Mouse (Mus musculus) neural tube, embryonic 14.5 days (tissue): Measurements from ENCODE around the gene Igf2r. TPM values are rescaled to one million over a fixed set of nuclear protein-coding genes. Genes with fewer than 3 reads are reported as not detected.

Experiments
- ATAC-seq: fragments of 200-750 bp; cut with Nextera tagmentation; 2 replicates; pipeline ENCODE4 v1.8.0; 2017; ENCODE audit warnings: low read depth, mild to moderate bottlenecking, moderate TSS enrichment, moderate library complexity
- H3K27ac ChIP-seq: fragments of 300-500 bp; sonication (generic); 2 replicates; pipeline ENCODE4 v1.5.1; 2014; ENCODE audit warnings: low read depth, mild to moderate bottlenecking, control low read depth, low read length, moderate library complexity, mixed read lengths
- H3K27me3 ChIP-seq: fragments of 300-500 bp; sonication (generic); 2 replicates; pipeline ENCODE4 v1.6.1; 2014; ENCODE audit warnings: low read length; ENCODE audit not compliant: control insufficient read depth, insufficient read depth
- H3K36me3 ChIP-seq: fragments of 300-500 bp; sonication (generic); 2 replicates; pipeline ENCODE4 v1.6.1; 2014; ENCODE audit warnings: low read length, mixed read lengths; ENCODE audit not compliant: control insufficient read depth, insufficient read depth
- H3K4me1 ChIP-seq: fragments of 300-500 bp; sonication (generic); 2 replicates; pipeline ENCODE4 v1.6.1; 2014; ENCODE audit warnings: low read length; ENCODE audit not compliant: control insufficient read depth, insufficient read depth
- H3K4me2 ChIP-seq: fragments of 300-500 bp; sonication (generic); 2 replicates; pipeline ENCODE4 v1.6.1; 2014; ENCODE audit warnings: mild to moderate bottlenecking, low read depth, low read length, control low read depth
- H3K4me3 ChIP-seq: fragments of 300-500 bp; sonication (generic); 2 replicates; pipeline ENCODE4 v1.5.1; 2014; ENCODE audit warnings: low read depth, low read length, control low read depth, mixed read lengths
- H3K9ac ChIP-seq: fragments of 300-500 bp; sonication (generic); replicated peaks from 2 replicates; pipeline ENCODE4 v1.6.1; 2014; ENCODE audit warnings: low read depth, mild to moderate bottlenecking, control low read depth, low read length, mixed read lengths
- H3K9me3 ChIP-seq: fragments of 300-500 bp; sonication (generic); 2 replicates; pipeline ENCODE4 v1.6.1; 2016; ENCODE audit warnings: low read length; ENCODE audit not compliant: control insufficient read depth
- WGBS: fragments of 180-500 bp; shearing (Covaris S2); extraction: QIAGEN DNeasy Blood & Tissue Kit; methylation state at CpG from one replicate; pipeline ENCODE4 v1.1.7; 2014; 5-methylcytosine and 5-hydroxymethylcytosine counted together
- polyA plus RNA-seq: library from polyadenylated mRNA; unstranded; fragments of >200 nt; fragmentation: Nextera tagmentation; extraction: Ambion mirVana; gene quantifications from 2 replicates; pipeline ENCODE4 v1.2.1, GENCODE M21; 2014

The Igf2r gene
- polyA plus RNA-seq, 1 experiment from 2014 or later, result 9.6 TPM

- Histone ChIP-seq H3K27me3 (no peaks in the 10 kb centered on the region), H3K4me1 (peaks cover 8% of the 10 kb centered on the region; the same call in 1 of the 2 replicates)
- 88% methylated on average over 4 of the region's 4 CpGs for WGBS
Observed at GRCm38 (mm10) chr17:12755146-12755545, 14.3 kb downstream of the Igf2r start.

GRCm38 (mm10) chr17:12754243-12755007 lies 15.0 kb downstream of the Igf2r start:
- H3K9ac ChIP-seq, result no peak overlapping the region
- H3K9me3 ChIP-seq, result no peaks in the 10 kb centered on the region
- WGBS, result 83% methylated on average over 3 of the region's 3 CpGs
- no peak overlapping the region for H3K27ac ChIP-seq
- H3K4me3 ChIP-seq, result no peak overlapping the region
- no peaks in the 10 kb centered on the region for H3K27me3 ChIP-seq
- no peak overlapping the region for H3K4me2 ChIP-seq
- no peak for ATAC-seq
- peaks cover 11% of the 10 kb centered on the region; the same call in 1 of the 2 replicates for H3K4me1 ChIP-seq
- H3K36me3 ChIP-seq, result no peaks in the 10 kb centered on the region

More at GRCm38 (mm10) chr17:12755146-12755545, 14.3 kb downstream of the Igf2r start:
- no peak overlapping the region for H3K4me2 ChIP-seq
- H3K4me3 ChIP-seq, result no peak overlapping the region
- no peak overlapping the region for H3K9ac ChIP-seq
- H3K27ac ChIP-seq, result no peak overlapping the region
- no peaks in the 10 kb centered on the region for H3K36me3 ChIP-seq
- ATAC-seq, result no peak
- H3K9me3 ChIP-seq, result no peaks in the 10 kb centered on the region

- no peak for ATAC-seq
- H3K27me3 ChIP-seq, result no peaks in the 10 kb centered on the region
- no peak overlapping the region for H3K9ac ChIP-seq
- no peak overlapping the region for H3K27ac ChIP-seq
- no peak overlapping the region for H3K4me2 ChIP-seq
- H3K36me3 ChIP-seq, result no peaks in the 10 kb centered on the region
- peaks cover 12% of the 10 kb centered on the region; the same call in 1 of the 2 replicates for H3K4me1 ChIP-seq
- H3K4me3 ChIP-seq, result no peak overlapping the region
- no peaks in the 10 kb centered on the region for H3K9me3 ChIP-seq
- WGBS, result 83% methylated on average over 4 of the region's 4 CpGs
Observed at GRCm38 (mm10) chr17:12753050-12753449, 16.4 kb downstream of the Igf2r start.

- H3K27me3 ChIP-seq, result no peaks in the 10 kb centered on the region
- peak; percentile 33; the same call in 1 of the 2 replicates for ATAC-seq
- peak overlapping the region; percentile 36; the same call in 1 of the 2 replicates for H3K27ac ChIP-seq
- peaks cover 12% of the 10 kb centered on the region; the same call in 1 of the 2 replicates for H3K4me1 ChIP-seq
- no peak overlapping the region for H3K4me3 ChIP-seq
- no peaks in the 10 kb centered on the region for H3K36me3 ChIP-seq
- H3K9ac ChIP-seq, result no peak overlapping the region
- no peak overlapping the region for H3K4me2 ChIP-seq
- H3K9me3 ChIP-seq, result no peaks in the 10 kb centered on the region
- WGBS, result 67% methylated on average over 4 of the region's 4 CpGs
Observed at GRCm38 (mm10) chr17:12751641-12752040, 17.8 kb downstream of the Igf2r start.

GRCm38 (mm10) chr17:12751218-12751617 lies 18.2 kb downstream of the Igf2r start:
- no peaks in the 10 kb centered on the region for H3K27me3 ChIP-seq
- no peaks in the 10 kb centered on the region for H3K36me3 ChIP-seq
- WGBS, result 28% methylated on average over 4 of the region's 4 CpGs
- H3K9ac ChIP-seq, result no peak overlapping the region
- peak; percentile 19; the same call in 1 of the 2 replicates for ATAC-seq
- no peak overlapping the region for H3K4me2 ChIP-seq
- H3K4me3 ChIP-seq, result no peak overlapping the region
- no peaks in the 10 kb centered on the region for H3K9me3 ChIP-seq
- H3K4me1 ChIP-seq, result peaks cover 12% of the 10 kb centered on the region; the same call in 1 of the 2 replicates
- no peak overlapping the region for H3K27ac ChIP-seq

- Histone ChIP-seq H3K4me3 (no peak overlapping the region), H3K36me3 (no peaks in the 10 kb centered on the region), H3K4me1 (peaks cover 12% of the 10 kb centered on the region; the same call in 1 of the 2 replicates), H3K9ac (no peak overlapping the region), H3K4me2 (no peak overlapping the region), H3K27ac (no peak overlapping the region), H3K9me3 (no peaks in the 10 kb centered on the region), H3K27me3 (no peaks in the 10 kb centered on the region)
- WGBS, result 69% methylated on average over 9 of the region's 9 CpGs
- no peak for ATAC-seq
Observed at GRCm38 (mm10) chr17:12750591-12751170, 18.8 kb downstream of the Igf2r start.

GRCm38 (mm10) chr17:12749421-12750367 lies 19.8 kb downstream of the Igf2r start:
- no peak overlapping the region for H3K4me2 ChIP-seq
- H3K27me3 ChIP-seq, result no peaks in the 10 kb centered on the region
- no peaks in the 10 kb centered on the region for H3K36me3 ChIP-seq
- no peaks in the 10 kb centered on the region for H3K9me3 ChIP-seq
- ATAC-seq, result peak; percentile 44; the same call in 1 of the 2 replicates
- 39% methylated on average over 8 of the region's 8 CpGs for WGBS
- no peak overlapping the region for H3K9ac ChIP-seq
- no peak overlapping the region for H3K4me3 ChIP-seq
- H3K27ac ChIP-seq, result no peak overlapping the region
- H3K4me1 ChIP-seq, result peaks cover 12% of the 10 kb centered on the region; the same call in 1 of the 2 replicates

GRCm38 (mm10) chr17:12745761-12746160 lies 23.7 kb downstream of the Igf2r start:
- H3K4me2 ChIP-seq, result no peak overlapping the region
- no peak for ATAC-seq
- no peak overlapping the region for H3K27ac ChIP-seq
- H3K27me3 ChIP-seq, result no peaks in the 10 kb centered on the region
- WGBS, result 81% methylated on average over 4 of the region's 4 CpGs
- no peaks in the 10 kb centered on the region for H3K9me3 ChIP-seq
- H3K4me3 ChIP-seq, result no peak overlapping the region
- H3K36me3 ChIP-seq, result no peaks in the 10 kb centered on the region
- no peak overlapping the region for H3K9ac ChIP-seq
- peaks cover 8% of the 10 kb centered on the region; the same call in 1 of the 2 replicates for H3K4me1 ChIP-seq
